Mouse (Mus musculus): ENCODE results near the gene Golga3. TPM values are rescaled to one million over a fixed set of nuclear protein-coding genes. Genes with fewer than 3 reads are reported as not detected.

Gene Golga3
- polyA plus RNA-seq, 1 experiment from 2014 or later, result 22.0 TPM

DNA sequence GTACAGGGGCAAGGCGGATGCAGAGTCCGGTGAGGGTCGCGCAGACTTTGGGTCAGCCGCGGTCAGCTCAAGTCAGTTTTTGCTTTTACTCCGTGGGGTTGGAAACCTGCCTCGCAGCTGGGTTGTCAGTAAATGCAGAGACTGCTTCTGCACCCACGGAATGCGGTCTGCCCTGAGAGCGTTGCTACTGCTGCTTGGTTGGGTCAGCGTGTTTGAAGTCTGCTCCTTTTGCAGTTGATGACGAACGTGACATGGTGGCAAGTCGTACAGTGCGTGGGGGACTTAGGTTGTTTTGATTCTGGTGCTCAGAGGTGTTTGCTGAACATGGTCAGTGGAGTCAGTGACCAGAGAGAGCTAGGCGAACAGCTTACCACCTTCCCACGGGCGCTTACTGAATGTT is 520 bp downstream of the Golga3 start:
- no peaks in the 10 kb centered on the region for H3K27me3 ChIP-seq (ENCODE audit: control insufficient read depth, insufficient read depth, low read length)
- H3K27ac ChIP-seq (ENCODE audit: low read length), result peak overlapping the region; percentile 25
- H3K4me2 ChIP-seq (ENCODE audit: low read depth, low read length), result peak overlapping the region; percentile 90
- H3K9ac ChIP-seq (ENCODE audit: low read length), result peak overlapping the region; percentile 76
- no peaks in the 10 kb centered on the region for H3K36me3 ChIP-seq (ENCODE audit: control insufficient read depth, insufficient read depth, low read length)
- peak overlapping the region; percentile 76 for H3K4me3 ChIP-seq (replicated peaks; ENCODE audit: low read length)
- H3K4me1 ChIP-seq (ENCODE audit: control insufficient read depth, insufficient read depth, low read length), result peaks cover 20% of the 10 kb centered on the region
- under 1% methylated on average over 19 of the region's 19 CpGs for WGBS
- H3K9me3 ChIP-seq (replicated peaks; ENCODE audit: control insufficient read depth, low read length), result no peaks in the 10 kb centered on the region
- peak; percentile 7; the same call in 1 of the 2 replicates for ATAC-seq (ENCODE audit: insufficient read depth, low FRiP score)

DNA sequence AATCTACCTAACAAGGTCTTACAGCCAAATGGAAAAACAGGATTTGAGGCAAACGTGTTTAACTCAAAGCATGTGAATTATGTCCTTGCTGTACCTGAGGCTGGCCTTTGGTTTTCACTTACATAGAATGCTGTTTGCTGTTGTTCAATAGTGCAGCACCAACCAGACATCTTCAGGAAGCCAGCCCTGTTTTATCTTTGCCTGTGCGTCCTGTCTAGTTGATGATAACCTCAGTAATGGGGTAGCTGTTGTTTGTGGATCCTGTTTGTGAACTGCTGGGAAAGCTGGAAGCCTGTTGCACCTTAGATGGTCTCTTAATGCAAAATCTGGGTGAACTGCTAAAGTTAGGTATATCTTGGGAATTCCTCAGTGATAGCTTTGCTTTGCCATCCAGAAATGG is 2.1 kb downstream of the Golga3 start:
- Histone ChIP-seq H3K27me3 (ENCODE audit: control insufficient read depth, insufficient read depth, low read length) (no peaks in the 10 kb centered on the region), H3K4me1 (ENCODE audit: control insufficient read depth, insufficient read depth, low read length) (peaks cover 20% of the 10 kb centered on the region), H3K9ac (ENCODE audit: low read length) (no peak overlapping the region), H3K4me2 (ENCODE audit: low read depth, low read length) (no peak overlapping the region), H3K4me3 (replicated peaks; ENCODE audit: low read length) (no peak overlapping the region), H3K36me3 (ENCODE audit: control insufficient read depth, insufficient read depth, low read length) (no peaks in the 10 kb centered on the region), H3K27ac (ENCODE audit: low read length) (no peak overlapping the region), H3K9me3 (replicated peaks; ENCODE audit: control insufficient read depth, low read length) (no peaks in the 10 kb centered on the region)
- 80% methylated on average over 2 of the region's 2 CpGs for WGBS
- no peak for ATAC-seq (ENCODE audit: insufficient read depth, low FRiP score)

DNA sequence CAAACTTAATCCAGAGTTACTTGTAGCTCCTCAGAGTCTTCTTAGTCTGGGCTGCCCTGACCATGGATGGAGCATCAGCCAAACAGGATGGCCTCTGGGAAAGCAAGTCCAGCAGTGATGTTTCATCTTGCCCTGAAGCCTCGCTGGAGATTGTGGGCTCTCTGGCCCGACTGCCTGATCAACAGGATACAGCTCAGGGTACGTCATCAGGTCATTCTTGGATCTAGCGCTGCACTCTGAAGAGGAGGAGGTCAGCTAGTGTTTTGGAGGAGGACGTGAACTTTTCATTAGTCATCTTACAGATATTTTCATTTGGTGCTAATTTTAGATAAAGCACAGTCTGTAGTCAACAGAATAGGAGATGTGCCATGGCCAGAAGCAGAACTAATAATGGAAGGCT is 5.2 kb downstream of the Golga3 start:
- WGBS, result 87% methylated on average over 5 of the region's 5 CpGs
- no peak for ATAC-seq (ENCODE audit: insufficient read depth, low FRiP score)
- Histone ChIP-seq H3K27me3 (ENCODE audit: control insufficient read depth, insufficient read depth, low read length) (no peaks in the 10 kb centered on the region), H3K9ac (ENCODE audit: low read length) (no peak overlapping the region), H3K27ac (ENCODE audit: low read length) (no peak overlapping the region), H3K9me3 (replicated peaks; ENCODE audit: control insufficient read depth, low read length) (no peaks in the 10 kb centered on the region), H3K4me2 (ENCODE audit: low read depth, low read length) (no peak overlapping the region), H3K4me1 (ENCODE audit: control insufficient read depth, insufficient read depth, low read length) (peaks cover 16% of the 10 kb centered on the region), H3K4me3 (replicated peaks; ENCODE audit: low read length) (no peak overlapping the region), H3K36me3 (ENCODE audit: control insufficient read depth, insufficient read depth, low read length) (peaks cover 9% of the 10 kb centered on the region)

DNA sequence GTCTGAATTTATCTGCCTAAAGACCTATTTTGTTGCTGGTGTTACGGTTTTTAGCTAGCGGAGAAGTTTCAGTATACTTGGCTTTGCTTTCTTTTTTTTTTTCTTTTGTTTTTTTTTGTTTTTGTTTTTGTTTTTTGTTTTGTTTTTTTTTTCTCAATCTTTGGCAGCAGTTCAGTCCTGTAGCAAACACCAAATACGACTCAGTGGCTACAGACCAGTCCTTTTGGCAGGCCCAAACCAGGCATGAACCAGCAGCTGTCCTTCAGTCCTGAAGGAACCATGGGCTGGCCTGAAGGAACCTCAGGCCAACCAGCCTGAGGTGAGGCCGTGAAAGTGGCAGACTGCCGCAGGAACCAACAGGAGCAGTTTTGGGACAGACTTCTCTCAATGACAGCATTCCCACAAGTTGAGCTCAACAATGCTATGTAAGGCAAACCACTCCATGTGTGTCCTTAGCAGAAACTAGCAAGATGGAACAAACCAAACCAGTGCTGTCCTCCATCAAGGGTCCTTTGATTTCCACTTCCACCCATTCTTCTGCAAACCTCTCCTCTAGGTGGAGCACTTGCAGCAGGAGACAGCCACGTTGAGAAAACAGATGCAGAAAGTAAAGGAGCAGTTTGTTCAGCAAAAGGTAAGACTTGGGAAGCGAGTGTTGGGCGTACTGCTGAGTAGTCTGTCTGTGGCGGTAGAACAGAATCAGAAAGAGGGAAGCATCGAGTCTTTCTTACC is 26.8 kb downstream of the Golga3 start:
- Histone ChIP-seq H3K4me2 (ENCODE audit: low read depth, low read length) (no peak overlapping the region), H3K4me3 (replicated peaks; ENCODE audit: low read length) (no peak overlapping the region), H3K36me3 (ENCODE audit: control insufficient read depth, insufficient read depth, low read length) (peaks cover 56% of the 10 kb centered on the region), H3K27ac (ENCODE audit: low read length) (no peak overlapping the region), H3K9ac (ENCODE audit: low read length) (no peak overlapping the region), H3K9me3 (replicated peaks; ENCODE audit: control insufficient read depth, low read length) (no peaks in the 10 kb centered on the region), H3K27me3 (ENCODE audit: control insufficient read depth, insufficient read depth, low read length) (no peaks in the 10 kb centered on the region), H3K4me1 (ENCODE audit: control insufficient read depth, insufficient read depth, low read length) (no peaks in the 10 kb centered on the region)
- WGBS, result 88% methylated on average over 10 of the region's 10 CpGs
- no peak for ATAC-seq (ENCODE audit: insufficient read depth, low FRiP score)

DNA sequence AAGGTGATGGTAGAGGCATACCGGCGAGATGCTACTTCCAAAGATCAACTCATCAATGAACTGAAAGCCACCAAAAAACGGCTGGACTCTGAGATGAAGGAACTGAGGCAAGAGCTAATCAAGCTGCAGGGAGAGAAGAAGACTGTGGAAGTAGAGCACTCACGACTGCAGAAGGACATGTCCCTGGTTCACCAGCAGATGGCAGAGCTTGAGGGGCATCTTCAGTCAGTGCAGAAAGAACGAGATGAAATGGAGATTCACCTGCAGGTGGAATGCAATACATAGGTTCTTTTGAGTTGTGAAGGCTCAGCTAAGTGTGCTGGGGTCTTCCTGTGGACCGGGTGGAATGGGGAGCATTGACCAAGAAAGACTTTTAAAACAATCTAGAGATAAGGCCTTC is 28.3 kb downstream of the Golga3 start:
- H3K27ac ChIP-seq (ENCODE audit: low read length), result no peak overlapping the region
- no peak overlapping the region for H3K4me3 ChIP-seq (replicated peaks; ENCODE audit: low read length)
- ATAC-seq (ENCODE audit: insufficient read depth, low FRiP score), result no peak
- no peak overlapping the region for H3K4me2 ChIP-seq (ENCODE audit: low read depth, low read length)
- 85% methylated on average over 6 of the region's 6 CpGs for WGBS
- no peaks in the 10 kb centered on the region for H3K4me1 ChIP-seq (ENCODE audit: control insufficient read depth, insufficient read depth, low read length)
- H3K27me3 ChIP-seq (ENCODE audit: control insufficient read depth, insufficient read depth, low read length), result no peaks in the 10 kb centered on the region
- H3K9ac ChIP-seq (ENCODE audit: low read length), result no peak overlapping the region
- peaks cover 63% of the 10 kb centered on the region for H3K36me3 ChIP-seq (ENCODE audit: control insufficient read depth, insufficient read depth, low read length)
- H3K9me3 ChIP-seq (replicated peaks; ENCODE audit: control insufficient read depth, low read length), result no peaks in the 10 kb centered on the region

DNA sequence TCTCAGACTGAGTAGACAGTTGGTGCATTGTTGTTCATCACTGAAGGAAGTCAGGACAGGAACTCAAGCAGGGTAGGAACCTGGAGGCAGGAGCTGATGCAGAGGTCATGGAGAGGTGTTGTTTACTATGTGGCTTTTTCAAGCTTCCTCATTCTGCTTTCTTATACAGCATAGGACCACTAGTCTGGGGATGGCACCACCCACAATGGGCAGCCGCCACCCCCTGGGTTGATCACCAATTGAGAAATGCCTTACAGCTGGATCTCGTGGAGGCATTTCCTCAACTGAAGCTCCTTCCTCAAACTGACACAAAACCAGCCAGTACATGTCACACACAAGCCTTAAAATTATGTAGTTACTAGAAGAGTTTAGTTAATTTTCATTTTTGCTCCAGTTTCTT is 34.8 kb downstream of the Golga3 start:
- Histone ChIP-seq H3K27me3 (ENCODE audit: control insufficient read depth, insufficient read depth, low read length) (no peaks in the 10 kb centered on the region), H3K27ac (ENCODE audit: low read length) (no peak overlapping the region), H3K4me2 (ENCODE audit: low read depth, low read length) (no peak overlapping the region), H3K36me3 (ENCODE audit: control insufficient read depth, insufficient read depth, low read length) (peaks cover 49% of the 10 kb centered on the region), H3K4me3 (replicated peaks; ENCODE audit: low read length) (no peak overlapping the region), H3K9ac (ENCODE audit: low read length) (no peak overlapping the region), H3K9me3 (replicated peaks; ENCODE audit: control insufficient read depth, low read length) (no peaks in the 10 kb centered on the region), H3K4me1 (ENCODE audit: control insufficient read depth, insufficient read depth, low read length) (no peaks in the 10 kb centered on the region)
- ATAC-seq (ENCODE audit: insufficient read depth, low FRiP score), result no peak
- 85% methylated on average over 2 of the region's 2 CpGs for WGBS

DNA sequence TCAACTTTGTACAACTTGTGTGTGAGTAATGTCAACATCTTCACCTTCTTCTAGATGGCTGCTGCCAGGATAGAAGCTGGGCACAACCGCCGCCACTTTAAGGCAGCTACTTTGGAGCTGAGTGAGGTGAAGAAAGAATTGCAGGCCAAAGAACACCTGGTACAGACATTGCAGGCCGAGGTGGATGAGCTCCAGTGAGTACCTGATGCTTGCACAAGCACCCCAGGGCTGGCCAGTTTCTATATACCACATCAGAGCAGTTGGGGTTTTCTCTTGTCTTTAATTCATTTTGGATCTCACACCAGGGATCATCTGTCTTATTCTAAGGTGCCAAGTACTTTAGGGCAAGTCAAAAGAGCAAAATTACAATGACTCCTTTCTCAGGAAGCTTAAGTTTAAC is 40.3 kb downstream of the Golga3 start:
- H3K4me3 ChIP-seq (replicated peaks; ENCODE audit: low read length), result no peak overlapping the region
- no peaks in the 10 kb centered on the region for H3K27me3 ChIP-seq (ENCODE audit: control insufficient read depth, insufficient read depth, low read length)
- no peak overlapping the region for H3K27ac ChIP-seq (ENCODE audit: low read length)
- H3K9ac ChIP-seq (ENCODE audit: low read length), result no peak overlapping the region
- no peaks in the 10 kb centered on the region for H3K4me1 ChIP-seq (ENCODE audit: control insufficient read depth, insufficient read depth, low read length)
- H3K36me3 ChIP-seq (ENCODE audit: control insufficient read depth, insufficient read depth, low read length), result peaks cover 55% of the 10 kb centered on the region
- H3K4me2 ChIP-seq (ENCODE audit: low read depth, low read length), result no peak overlapping the region
- 94% methylated on average over 3 of the region's 3 CpGs for WGBS
- no peak for ATAC-seq (ENCODE audit: insufficient read depth, low FRiP score)
- H3K9me3 ChIP-seq (replicated peaks; ENCODE audit: control insufficient read depth, low read length), result no peaks in the 10 kb centered on the region

DNA sequence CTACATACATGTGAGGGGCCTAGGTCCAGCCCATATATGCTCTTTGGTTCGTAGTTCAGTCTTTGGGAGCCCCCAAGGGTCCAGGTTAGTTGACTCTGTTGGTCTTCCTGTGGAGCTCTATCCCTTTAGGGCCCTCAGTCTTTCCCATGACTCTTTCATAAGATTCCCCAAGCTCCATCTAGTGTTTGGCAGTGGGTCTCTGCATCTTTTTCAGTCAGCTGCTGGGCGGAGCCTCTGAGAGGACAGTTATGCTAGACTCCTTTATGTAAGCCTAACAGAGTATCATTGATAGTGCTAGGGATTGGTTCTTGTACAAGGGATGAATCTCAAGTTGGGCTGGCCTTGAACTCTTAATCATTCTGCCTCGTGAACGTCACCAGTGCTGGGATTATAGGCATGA is 43.8 kb downstream of the Golga3 start:
- H3K4me3 ChIP-seq (replicated peaks; ENCODE audit: low read length), result no peak overlapping the region
- 92% methylated on average over 4 of the region's 4 CpGs for WGBS
- ATAC-seq (ENCODE audit: insufficient read depth, low FRiP score), result no peak
- peaks cover 39% of the 10 kb centered on the region for H3K36me3 ChIP-seq (ENCODE audit: control insufficient read depth, insufficient read depth, low read length)
- H3K27ac ChIP-seq (ENCODE audit: low read length), result no peak overlapping the region
- no peaks in the 10 kb centered on the region for H3K9me3 ChIP-seq (replicated peaks; ENCODE audit: control insufficient read depth, low read length)
- no peak overlapping the region for H3K9ac ChIP-seq (ENCODE audit: low read length)
- no peaks in the 10 kb centered on the region for H3K4me1 ChIP-seq (ENCODE audit: control insufficient read depth, insufficient read depth, low read length)
- no peak overlapping the region for H3K4me2 ChIP-seq (ENCODE audit: low read depth, low read length)
- H3K27me3 ChIP-seq (ENCODE audit: control insufficient read depth, insufficient read depth, low read length), result no peaks in the 10 kb centered on the region

DNA sequence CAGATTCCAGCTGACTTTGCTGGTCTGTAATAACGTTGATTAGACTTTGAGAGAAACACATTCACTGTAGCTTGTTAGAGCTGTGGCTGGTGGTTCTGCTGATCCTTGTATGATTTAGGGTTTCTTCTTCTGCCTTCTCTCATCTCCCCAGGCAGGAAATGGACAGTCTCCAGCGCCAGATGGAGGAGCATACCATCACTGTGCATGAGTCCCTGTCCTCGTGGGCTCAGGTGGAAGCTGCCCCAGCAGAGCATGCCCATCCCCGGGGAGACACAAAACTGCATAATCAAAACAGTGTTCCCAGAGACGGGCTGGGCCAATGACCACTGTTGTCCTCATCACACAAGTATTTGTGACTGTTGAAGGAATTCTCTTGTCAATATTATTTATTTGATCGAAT is 46.3 kb downstream of the Golga3 start:
- no peaks in the 10 kb centered on the region for H3K9me3 ChIP-seq (replicated peaks; ENCODE audit: control insufficient read depth, low read length)
- WGBS, result 82% methylated on average over 6 of the region's 6 CpGs
- no peaks in the 10 kb centered on the region for H3K4me1 ChIP-seq (ENCODE audit: control insufficient read depth, insufficient read depth, low read length)
- no peak overlapping the region for H3K27ac ChIP-seq (ENCODE audit: low read length)
- H3K27me3 ChIP-seq (ENCODE audit: control insufficient read depth, insufficient read depth, low read length), result no peaks in the 10 kb centered on the region
- peaks cover 27% of the 10 kb centered on the region for H3K36me3 ChIP-seq (ENCODE audit: control insufficient read depth, insufficient read depth, low read length)
- no peak for ATAC-seq (ENCODE audit: insufficient read depth, low FRiP score)
- H3K9ac ChIP-seq (ENCODE audit: low read length), result no peak overlapping the region
- H3K4me3 ChIP-seq (replicated peaks; ENCODE audit: low read length), result no peak overlapping the region
- H3K4me2 ChIP-seq (ENCODE audit: low read depth, low read length), result no peak overlapping the region

All from stomach, embryonic 16.5 days (tissue).